Mouse (Mus musculus) stomach, postnatal 0 days (tissue): Measurements from ENCODE around the gene Smad9.

Experiments used
- CTCF ChIP-seq: IDR thresholded peaks from 2 replicates; pipeline ENCODE4 v1.5.1; 2016; ENCODE audit warnings: antibody characterized with exemption, low read depth, mild to moderate bottlenecking, moderate library complexity
- EP300 ChIP-seq: optimal IDR thresholded peaks from 2 replicates; pipeline ENCODE3; 2016; ENCODE audit warnings: antibody characterized with exemption

DNA sequence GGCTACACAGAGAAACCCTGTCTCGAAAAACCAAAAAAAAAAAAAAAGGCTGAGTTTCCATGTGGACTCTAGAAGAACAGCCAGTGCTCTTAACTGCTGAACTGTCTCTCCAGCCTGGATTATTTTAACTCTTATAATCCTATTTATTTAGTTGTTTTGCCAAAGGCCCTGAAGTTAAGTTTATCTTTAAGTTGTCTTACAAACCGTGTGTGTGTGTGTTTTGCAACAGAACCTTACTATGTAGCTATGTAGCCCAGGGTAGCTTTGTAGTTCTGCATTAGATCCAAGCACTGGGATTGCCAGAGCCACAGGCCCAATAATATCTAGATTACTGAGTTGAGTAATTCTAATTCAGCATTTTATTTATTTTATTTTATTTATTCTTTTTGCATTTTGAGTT is 30.0 kb upstream of the Smad9 start:
- TF ChIP-seq CTCF (no peak), EP300 (no peak)
